Mouse (Mus musculus) forebrain, embryonic 15.5 days (tissue): ENCODE results near the gene Gadl1. TPM values are rescaled to one million over a fixed set of nuclear protein-coding genes. Genes with fewer than 3 reads are reported as not detected.

Experiments used
- ATAC-seq: fragments of 200-750 bp; cut with Nextera tagmentation; replicated peaks from 2 replicates; pipeline ENCODE4 v1.8.0; 2017; ENCODE audit warnings: mild to moderate bottlenecking, moderate TSS enrichment, moderate library complexity
- H3K27ac ChIP-seq: fragments of 300-500 bp; sonication (generic); replicated peaks from 2 replicates; pipeline ENCODE4 v1.5.1; 2015; ENCODE audit warnings: mild to moderate bottlenecking, inconsistent platforms
- H3K27me3 ChIP-seq: fragments of 300-500 bp; sonication (generic); 2 replicates; pipeline ENCODE4 v1.6.1; 2015; ENCODE audit warnings: inconsistent platforms
- H3K36me3 ChIP-seq: fragments of 300-500 bp; sonication (generic); 2 replicates; pipeline ENCODE4 v1.6.1; 2015; ENCODE audit warnings: mild to moderate bottlenecking, inconsistent platforms
- H3K4me1 ChIP-seq: fragments of 300-500 bp; sonication (generic); 2 replicates; pipeline ENCODE4 v1.6.1; 2015; ENCODE audit warnings: inconsistent platforms
- H3K4me2 ChIP-seq: fragments of 300-500 bp; sonication (generic); replicated peaks from 2 replicates; pipeline ENCODE4 v1.6.1; 2015; ENCODE audit warnings: mild to moderate bottlenecking, inconsistent platforms
- H3K4me3 ChIP-seq: fragments of 300-500 bp; sonication (generic); 2 replicates; pipeline ENCODE4 v1.5.1; 2015; ENCODE audit warnings: mild to moderate bottlenecking, inconsistent platforms
- H3K9ac ChIP-seq: fragments of 300-500 bp; sonication (generic); replicated peaks from 2 replicates; pipeline ENCODE4 v1.6.1; 2015; ENCODE audit warnings: mild to moderate bottlenecking, inconsistent platforms
- H3K9me3 ChIP-seq: fragments of 300-500 bp; sonication (generic); 2 replicates; pipeline ENCODE4 v1.6.1; 2016; ENCODE audit warnings: inconsistent platforms
- WGBS: fragments of 180-500 bp; shearing (Covaris S2); methylation state at CpG from one replicate; pipeline ENCODE4 v1.1.7; 2015; ENCODE audit warnings: mixed read lengths; 5-methylcytosine and 5-hydroxymethylcytosine counted together
- polyA plus RNA-seq: library from polyadenylated mRNA; unstranded; fragments of >200 nt; fragmentation: Nextera tagmentation; extraction: Ambion mirVana; gene quantifications from 2 replicates; pipeline ENCODE4 v1.2.1, GENCODE M21; 2015

The Gadl1 gene
- polyA plus RNA-seq, 1 experiment from 2014 or later = 0.25 TPM

DNA sequence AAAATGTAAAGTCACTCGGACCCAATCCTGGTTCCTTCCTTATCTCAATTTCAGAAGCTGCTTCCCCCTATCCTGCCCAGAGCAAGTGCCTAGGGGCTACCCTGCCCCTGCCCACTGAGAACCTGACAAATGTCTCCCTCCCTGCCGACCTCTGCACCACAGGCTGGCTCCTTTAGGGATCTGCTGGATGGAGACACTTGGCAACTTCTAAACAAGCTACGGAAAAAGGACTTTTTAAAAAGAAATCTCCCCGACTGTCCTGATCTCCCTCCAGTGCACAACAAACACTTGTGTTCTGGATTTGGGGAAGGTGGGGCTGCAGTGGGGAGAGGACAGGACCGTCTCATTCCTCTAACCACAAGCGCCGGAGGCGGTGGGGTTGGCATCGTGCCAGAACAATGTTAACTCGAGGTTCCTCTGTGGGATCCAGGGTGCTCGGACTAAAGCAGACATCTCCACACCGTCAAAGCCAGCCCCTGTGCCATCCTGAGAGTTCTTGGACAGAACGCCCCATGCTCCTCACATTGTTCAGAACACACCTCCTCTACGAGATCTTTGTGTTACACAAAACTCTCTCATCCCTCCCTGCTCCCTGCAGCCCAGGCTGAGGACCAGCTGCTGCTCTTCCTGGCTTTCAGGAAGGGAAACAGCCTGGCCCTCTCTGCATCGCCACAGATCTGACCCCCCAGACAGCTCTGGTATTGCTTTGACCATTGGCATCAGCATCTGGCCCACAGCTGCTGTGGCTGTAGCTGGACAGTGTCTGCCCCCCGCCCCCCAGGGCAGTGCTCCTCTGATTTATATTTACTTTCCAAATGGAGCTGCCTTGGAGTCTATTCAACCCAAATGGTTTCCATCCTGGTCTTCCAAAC lies 189.7 kb downstream of the Gadl1 start:
- Histone ChIP-seq H3K4me1 (0 out of 2 replicates have a peak, but pooled peaks cover 2% of the 10 kb centered on the region), H3K27ac (no peak overlapping the region), H3K36me3 (no peaks in the 10 kb centered on the region), H3K27me3 (no peaks in the 10 kb centered on the region), H3K4me2 (no peak overlapping the region), H3K4me3 (no peak overlapping the region), H3K9me3 (no peaks in the 10 kb centered on the region), H3K9ac (no peak overlapping the region)
- ATAC-seq = no peak
- 60% methylated on average over 16 of the region's 16 CpGs for WGBS

DNA sequence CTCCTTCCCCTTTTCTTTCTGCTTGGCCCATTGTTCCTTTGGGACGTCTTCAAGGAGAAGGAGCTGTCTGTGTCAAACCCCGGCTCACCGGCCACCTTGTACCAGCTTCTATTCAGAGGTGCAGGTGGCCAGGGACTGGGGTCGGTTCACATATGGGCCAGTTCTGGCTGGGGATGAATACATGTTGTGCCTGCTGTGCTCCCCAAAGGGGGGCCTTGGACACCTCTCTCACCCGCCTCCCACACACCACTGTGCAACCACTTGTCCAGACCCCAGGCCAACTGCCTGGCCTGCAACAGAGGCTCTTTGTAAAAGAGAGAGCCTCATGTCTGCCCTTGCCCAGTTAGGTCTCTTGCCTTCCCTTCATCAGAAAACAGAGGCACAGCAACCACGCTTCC lies 190.3 kb downstream of the Gadl1 start:
- no peak overlapping the region for H3K27ac ChIP-seq
- WGBS = 70% methylated on average over 6 of the region's 6 CpGs
- ATAC-seq = no peak

DNA sequence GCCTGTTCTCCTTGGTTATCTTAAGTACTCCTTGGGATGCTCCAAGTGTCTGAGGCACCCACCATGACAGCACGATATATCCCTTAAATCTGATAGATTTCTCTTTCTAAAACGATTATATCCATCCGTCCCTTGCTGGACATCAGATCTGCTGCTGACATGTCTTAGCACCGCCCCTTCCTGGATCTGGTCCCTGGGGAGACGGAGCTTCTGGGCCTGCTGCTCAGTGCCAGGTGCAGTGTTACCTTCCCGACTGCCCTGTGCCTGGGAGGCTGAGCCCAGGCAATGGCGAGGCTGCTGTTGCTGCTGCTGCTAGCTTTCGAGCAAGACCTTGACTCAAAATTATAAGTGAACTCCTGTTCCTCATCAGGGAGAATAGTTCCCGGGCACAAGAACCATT lies 190.8 kb downstream of the Gadl1 start:
- H3K4me1 ChIP-seq = 0 out of 2 replicates have a peak, but pooled peaks cover 2% of the 10 kb centered on the region
- no peaks in the 10 kb centered on the region for H3K36me3 ChIP-seq
- no peak overlapping the region for H3K27ac ChIP-seq
- H3K9me3 ChIP-seq = no peaks in the 10 kb centered on the region
- ATAC-seq = no peak
- H3K27me3 ChIP-seq = no peaks in the 10 kb centered on the region
- WGBS = 89% methylated on average over 9 of the region's 9 CpGs
- H3K4me2 ChIP-seq = no peak overlapping the region
- no peak overlapping the region for H3K4me3 ChIP-seq
- H3K9ac ChIP-seq = no peak overlapping the region

More for the DNA sequence above, 190.3 kb downstream of the Gadl1 start:
- H3K9ac ChIP-seq = no peak overlapping the region
- H3K4me1 ChIP-seq = 0 out of 2 replicates have a peak, but pooled peaks cover 2% of the 10 kb centered on the region
- H3K4me2 ChIP-seq = no peak overlapping the region
- no peaks in the 10 kb centered on the region for H3K27me3 ChIP-seq
- no peak overlapping the region for H3K4me3 ChIP-seq
- H3K36me3 ChIP-seq = no peaks in the 10 kb centered on the region
- H3K9me3 ChIP-seq = no peaks in the 10 kb centered on the region

DNA sequence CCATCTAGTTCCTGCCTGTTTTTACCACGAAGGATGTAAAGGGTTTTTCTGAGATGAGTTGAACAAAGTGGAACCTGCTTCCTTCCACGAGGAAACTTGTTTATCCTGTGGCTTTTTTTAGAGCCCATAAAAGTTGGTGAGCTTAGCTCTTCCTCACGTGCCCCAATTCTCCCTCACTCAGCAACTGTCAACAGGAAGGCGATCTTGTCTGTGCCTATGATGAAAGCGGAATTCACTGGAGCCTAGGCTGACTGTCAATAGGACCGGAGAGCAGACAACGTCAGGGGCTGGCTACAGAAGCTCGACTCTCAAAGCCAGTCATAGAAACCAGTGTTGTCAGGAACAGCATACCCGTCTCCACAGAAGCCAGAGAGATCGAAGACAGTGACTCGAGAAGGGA lies 192.6 kb downstream of the Gadl1 start:
- Histone ChIP-seq H3K27me3 (no peaks in the 10 kb centered on the region), H3K4me1 (0 out of 2 replicates have a peak, but pooled peaks cover 2% of the 10 kb centered on the region), H3K4me3 (no peak overlapping the region), H3K36me3 (no peaks in the 10 kb centered on the region), H3K9ac (no peak overlapping the region), H3K27ac (no peak overlapping the region), H3K9me3 (no peaks in the 10 kb centered on the region), H3K4me2 (no peak overlapping the region)
- WGBS = 88% methylated on average over 11 of the region's 11 CpGs
- no peak for ATAC-seq

DNA sequence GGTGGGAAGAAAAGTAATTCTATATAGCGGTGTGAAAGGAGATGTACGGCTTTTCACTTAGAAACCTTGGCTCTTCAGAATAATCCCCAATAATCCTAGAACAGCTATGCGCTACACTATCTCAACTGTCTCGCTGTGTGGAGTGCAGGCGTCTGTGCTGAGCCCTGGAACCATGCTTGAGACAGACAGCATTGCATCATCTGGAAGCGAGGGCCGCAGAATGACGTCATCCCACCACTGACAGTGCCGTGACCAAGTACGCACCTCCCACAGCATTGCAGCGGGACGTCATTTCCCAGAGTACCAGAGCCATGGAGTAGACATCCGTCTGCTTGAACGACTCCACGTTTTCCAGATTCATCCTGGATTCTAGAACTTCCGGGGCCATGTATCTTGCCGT lies 195.5 kb downstream of the Gadl1 start:
- no peaks in the 10 kb centered on the region for H3K4me1 ChIP-seq
- 95% methylated on average over 17 of the region's 17 CpGs for WGBS

DNA sequence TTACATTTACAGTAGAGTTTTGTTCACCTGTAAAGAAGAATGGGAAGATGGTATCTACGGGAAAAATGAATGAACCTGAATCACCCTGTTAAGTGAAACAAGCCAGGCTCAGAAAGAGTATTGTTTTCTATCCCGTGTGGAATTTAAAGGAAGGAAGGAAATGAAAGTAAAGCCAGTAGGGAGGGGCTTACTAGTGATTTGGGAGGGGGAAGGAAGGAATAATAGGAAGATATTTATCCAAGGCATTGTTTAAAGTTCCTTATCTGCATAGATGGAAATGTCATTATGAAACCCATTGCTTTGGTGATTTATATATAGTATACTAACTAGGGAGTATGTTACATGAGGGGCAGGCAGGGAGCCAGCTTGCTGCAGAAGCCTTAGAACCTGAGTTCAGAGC lies 199.5 kb downstream of the Gadl1 start:
- ATAC-seq = no peak
- H3K9me3 ChIP-seq = no peaks in the 10 kb centered on the region
- H3K4me2 ChIP-seq = no peak overlapping the region
- no peaks in the 10 kb centered on the region for H3K4me1 ChIP-seq
- H3K27me3 ChIP-seq = no peaks in the 10 kb centered on the region
- no peak overlapping the region for H3K27ac ChIP-seq
- H3K4me3 ChIP-seq = no peak overlapping the region
- no peak overlapping the region for H3K9ac ChIP-seq
- 78% methylated on average over 2 of the region's 2 CpGs for WGBS
- no peaks in the 10 kb centered on the region for H3K36me3 ChIP-seq

More for the DNA sequence above, 195.5 kb downstream of the Gadl1 start:
- no peak for ATAC-seq
- Histone ChIP-seq H3K4me2 (no peak overlapping the region), H3K36me3 (no peaks in the 10 kb centered on the region), H3K27ac (no peak overlapping the region), H3K27me3 (no peaks in the 10 kb centered on the region), H3K9me3 (no peaks in the 10 kb centered on the region), H3K9ac (no peak overlapping the region), H3K4me3 (no peak overlapping the region)

DNA sequence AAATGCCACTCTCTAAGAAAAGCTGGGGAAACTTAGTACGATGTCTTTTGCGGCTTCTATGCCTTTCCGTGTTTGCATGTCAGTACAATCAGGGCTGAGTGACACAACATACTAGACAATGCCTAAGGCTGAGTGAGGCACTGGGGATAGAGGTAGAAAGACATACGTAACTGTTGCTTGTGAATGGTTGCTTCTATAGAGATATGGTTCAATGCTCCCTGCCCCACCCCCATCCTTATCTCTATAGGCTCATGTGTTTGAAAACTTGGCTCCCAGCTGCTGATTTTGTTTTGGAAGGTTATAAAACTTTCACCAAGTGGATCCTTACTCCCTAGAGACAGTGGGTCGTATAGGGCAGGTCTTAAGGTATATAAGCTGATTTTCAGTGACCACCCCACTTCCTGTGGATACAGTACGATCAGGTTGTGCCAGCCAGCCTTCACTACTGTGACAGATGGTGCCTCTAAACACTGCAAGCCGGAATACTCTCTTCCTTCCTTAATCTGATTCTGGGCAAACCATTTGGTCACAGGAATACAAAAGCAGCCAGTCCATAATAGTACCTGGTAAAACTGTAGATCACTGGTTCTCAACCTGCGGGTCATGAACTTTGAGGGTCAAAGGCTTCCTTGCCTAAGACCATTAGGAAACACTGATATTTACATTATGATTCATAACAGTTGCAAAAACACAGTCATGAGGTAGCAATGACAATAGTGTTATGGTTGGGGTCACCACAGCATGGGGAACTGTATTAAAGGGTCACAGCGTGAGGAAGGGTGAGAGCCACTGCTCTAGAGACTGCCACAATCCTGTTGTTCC lies 202.1 kb downstream of the Gadl1 start:
- no peak for ATAC-seq
- no peaks in the 10 kb centered on the region for H3K36me3 ChIP-seq
- no peaks in the 10 kb centered on the region for H3K4me1 ChIP-seq
- no peak overlapping the region for H3K27ac ChIP-seq
- WGBS = 86% methylated on average over 9 of the region's 9 CpGs
- H3K27me3 ChIP-seq = no peaks in the 10 kb centered on the region
- no peak overlapping the region for H3K4me2 ChIP-seq
- no peak overlapping the region for H3K4me3 ChIP-seq
- no peak overlapping the region for H3K9ac ChIP-seq
- no peaks in the 10 kb centered on the region for H3K9me3 ChIP-seq

DNA sequence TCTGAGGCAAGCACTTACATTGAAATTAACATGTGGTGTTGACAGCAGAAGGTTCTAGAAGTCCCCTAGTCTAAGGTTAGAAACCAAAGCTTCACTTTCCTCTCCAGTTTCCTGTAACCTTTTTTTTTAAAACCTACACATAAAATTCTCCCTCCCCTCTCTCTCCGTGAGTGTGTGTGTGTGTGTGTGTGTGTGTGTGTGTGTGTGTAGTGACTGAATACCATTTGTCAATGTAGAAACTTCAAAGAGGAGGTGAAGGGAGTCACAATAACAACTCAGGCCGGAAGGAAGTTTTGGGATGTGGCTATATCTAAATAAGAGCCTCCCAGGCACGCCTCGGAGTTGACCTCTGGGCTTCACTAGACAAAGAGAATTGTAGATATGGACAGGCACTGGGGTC lies 205.1 kb downstream of the Gadl1 start:
- Histone ChIP-seq H3K4me2 (no peak overlapping the region), H3K4me1 (0 out of 2 replicates have a peak, but pooled peaks cover 4% of the 10 kb centered on the region), H3K27me3 (no peaks in the 10 kb centered on the region), H3K27ac (no peak overlapping the region), H3K36me3 (no peaks in the 10 kb centered on the region), H3K4me3 (no peak overlapping the region), H3K9me3 (no peaks in the 10 kb centered on the region), H3K9ac (no peak overlapping the region)
- no peak for ATAC-seq
- WGBS = 87% methylated on average over 4 of the region's 4 CpGs

DNA sequence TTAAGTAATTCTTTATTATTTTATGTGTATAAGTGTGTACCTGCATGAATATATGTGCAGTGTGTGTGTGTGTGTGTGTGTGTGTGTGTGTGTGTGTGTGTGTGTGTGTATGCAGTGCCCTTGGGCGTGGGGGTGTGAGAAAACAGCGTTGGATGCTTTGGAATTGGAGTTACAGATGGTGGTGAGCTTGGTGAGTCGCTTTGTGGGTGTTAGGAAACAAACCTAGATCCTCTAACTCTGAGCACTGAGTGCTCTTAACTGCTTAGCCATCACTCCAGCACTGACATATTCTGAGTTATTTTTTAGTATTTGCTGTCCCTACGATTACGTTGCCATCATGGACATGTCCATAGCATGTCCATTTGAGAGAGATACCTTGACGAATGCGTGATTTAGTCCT lies 206.6 kb downstream of the Gadl1 start:
- Histone ChIP-seq H3K36me3 (no peaks in the 10 kb centered on the region), H3K4me1 (0 out of 2 replicates have a peak, but pooled peaks cover 4% of the 10 kb centered on the region), H3K4me3 (no peak overlapping the region), H3K9ac (no peak overlapping the region), H3K27me3 (no peaks in the 10 kb centered on the region), H3K27ac (no peak overlapping the region), H3K4me2 (no peak overlapping the region), H3K9me3 (no peaks in the 10 kb centered on the region)
- no peak for ATAC-seq
- WGBS = 94% methylated on average over 7 of the region's 7 CpGs

DNA sequence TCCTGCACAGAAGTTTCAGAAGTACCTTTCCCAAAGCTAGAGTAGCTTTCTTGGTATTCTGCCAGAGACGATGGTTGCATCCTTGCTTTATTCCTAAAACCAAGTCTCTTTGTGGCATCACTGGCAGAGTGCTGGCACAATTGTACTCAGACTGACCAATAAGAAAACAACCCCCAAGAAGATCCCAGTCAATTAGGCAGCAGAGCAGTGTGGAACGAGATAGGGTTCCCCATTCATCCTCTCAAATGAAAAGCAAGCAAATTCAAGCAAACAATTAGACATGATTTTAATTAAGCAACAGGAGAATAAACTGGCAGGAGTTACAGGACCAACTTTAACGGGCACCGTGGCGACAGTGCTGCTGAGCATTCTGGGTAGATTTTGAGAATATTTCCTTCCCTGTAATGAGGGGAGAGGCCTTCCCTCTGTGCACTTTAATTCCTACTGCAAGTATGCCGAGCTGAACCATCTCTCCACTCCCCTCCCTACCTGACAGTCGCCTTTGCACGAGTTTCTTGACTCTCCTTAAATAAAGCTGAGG lies 209.1 kb downstream of the Gadl1 start:
- Histone ChIP-seq H3K9ac (no peak overlapping the region), H3K27ac (no peak overlapping the region), H3K36me3 (no peaks in the 10 kb centered on the region), H3K4me1 (0 out of 2 replicates have a peak, but pooled peaks cover 4% of the 10 kb centered on the region), H3K4me2 (no peak overlapping the region), H3K4me3 (no peak overlapping the region), H3K27me3 (no peaks in the 10 kb centered on the region), H3K9me3 (no peaks in the 10 kb centered on the region)
- WGBS = 17% methylated on average over 8 of the region's 8 CpGs
- no peak for ATAC-seq

DNA sequence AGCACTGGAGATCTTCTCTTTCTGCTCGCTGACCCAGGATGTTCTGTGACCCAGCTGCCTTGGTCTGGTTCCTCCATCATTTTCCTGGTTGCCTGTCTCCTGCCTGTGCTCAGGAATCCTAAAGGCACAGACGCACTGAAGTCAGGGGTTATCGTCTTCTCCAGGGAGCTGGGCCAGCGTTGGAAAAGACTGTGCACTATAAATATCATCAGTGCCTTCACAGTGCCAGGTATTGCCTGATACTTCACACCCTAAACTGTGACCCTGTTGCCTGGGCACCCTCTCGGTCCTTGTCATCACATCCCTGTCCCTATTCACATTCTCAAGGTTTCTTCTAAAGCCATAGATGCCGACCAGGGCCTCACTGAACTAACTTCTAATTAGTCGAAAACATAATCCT lies 210.7 kb downstream of the Gadl1 start:
- no peaks in the 10 kb centered on the region for H3K27me3 ChIP-seq
- no peak for ATAC-seq
- H3K27ac ChIP-seq = no peak overlapping the region
- no peak overlapping the region for H3K4me3 ChIP-seq
- no peak overlapping the region for H3K4me2 ChIP-seq
- no peaks in the 10 kb centered on the region for H3K36me3 ChIP-seq
- WGBS = 65% methylated on average over 7 of the region's 7 CpGs
- no peak overlapping the region for H3K9ac ChIP-seq
- no peaks in the 10 kb centered on the region for H3K9me3 ChIP-seq
- H3K4me1 ChIP-seq = 0 out of 2 replicates have a peak, but pooled peaks cover 4% of the 10 kb centered on the region

DNA sequence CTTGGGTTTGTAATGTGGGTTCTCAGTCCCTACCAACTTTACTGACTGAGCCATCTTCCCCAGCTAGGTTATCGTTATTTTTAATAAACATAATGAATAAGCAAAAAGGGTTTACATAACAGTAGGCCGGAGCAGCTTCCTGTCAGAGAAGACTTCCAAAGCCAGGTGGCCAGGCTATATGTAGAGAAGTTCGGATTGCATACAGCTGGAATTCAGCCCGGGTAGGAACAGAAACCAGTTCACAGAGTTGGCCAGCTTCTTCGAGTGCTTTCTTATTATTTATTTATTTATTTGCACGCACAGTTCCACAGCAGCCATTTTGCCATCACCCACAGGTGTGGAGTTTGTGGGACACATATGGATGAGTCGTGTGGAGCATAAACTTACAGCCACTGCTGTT lies 212.2 kb downstream of the Gadl1 start:
- no peaks in the 10 kb centered on the region for H3K9me3 ChIP-seq
- no peak overlapping the region for H3K4me2 ChIP-seq
- no peaks in the 10 kb centered on the region for H3K27me3 ChIP-seq
- no peak overlapping the region for H3K9ac ChIP-seq
- WGBS = 89% methylated on average over 7 of the region's 7 CpGs
- no peak for ATAC-seq
- H3K27ac ChIP-seq = no peak overlapping the region
- H3K4me3 ChIP-seq = no peak overlapping the region
- H3K36me3 ChIP-seq = no peaks in the 10 kb centered on the region
- H3K4me1 ChIP-seq = 0 out of 2 replicates have a peak, but pooled peaks cover 4% of the 10 kb centered on the region
